Mouse (Mus musculus): ENCODE measurements around the gene Tmcc1. TPM values are rescaled to one million over a fixed set of nuclear protein-coding genes. Genes with fewer than 3 reads are reported as not detected.

Tmcc1 gene
- polyA plus RNA-seq, 1 experiment: 17.6 TPM

GRCm38 (mm10) chr6:116110588-116110987, 82.7 kb downstream of the Tmcc1 start:
- TF ChIP-seq MAX (IDR thresholded peaks at IDR 0.05; ENCODE audit: low read depth): no peak
- TF ChIP-seq POLR2A (IDR thresholded peaks at IDR 0.05; ENCODE audit: insufficient read length, low read depth): no peak
- TF ChIP-seq CEBPB (IDR thresholded peaks at IDR 0.05; ENCODE audit: insufficient read depth, poor library complexity, severe bottlenecking): no peak
- TF ChIP-seq USF1 (IDR thresholded peaks at IDR 0.05; ENCODE audit: low read depth): no peak
- no peak for TF ChIP-seq TCF12 (IDR thresholded peaks at IDR 0.05; ENCODE audit: insufficient read depth, poor library complexity, severe bottlenecking)
- no peak for TF ChIP-seq E2F4 (IDR thresholded peaks at IDR 0.05; ENCODE audit: insufficient read depth)
- TF ChIP-seq MYOG (IDR thresholded peaks at IDR 0.05; ENCODE audit: control insufficient read depth in 1 of 3, insufficient read depth in 1 of 3, insufficient read length in 2 of 3, low read depth in 2 of 3): no peak
- no peak for TF ChIP-seq SRF (IDR thresholded peaks at IDR 0.05; ENCODE audit: control insufficient read depth, insufficient read length, low read depth)
- TF ChIP-seq POLR2AphosphoS2 (IDR thresholded peaks at IDR 0.05; ENCODE audit: insufficient read length, low read depth): no peak
- no peak for TF ChIP-seq TCF3 (IDR thresholded peaks at IDR 0.05; ENCODE audit: insufficient read length, low read depth)
- TF ChIP-seq REST (IDR thresholded peaks at IDR 0.05; ENCODE audit: insufficient read depth, insufficient read length): no peak
- TF ChIP-seq MYOD1 (IDR thresholded peaks at IDR 0.05; ENCODE audit: control insufficient read depth in 1 of 3, insufficient read length in 2 of 3, low read depth in 2 of 3): no peak
- H3K4me3 ChIP-seq: no peak overlapping the region

GRCm38 (mm10) chr6:116107471-116108358, 85.6 kb downstream of the Tmcc1 start:
- H3K79me2 ChIP-seq (ENCODE audit: control insufficient read depth, insufficient read depth): peaks cover 16% of the 10 kb centered on the region
- TF ChIP-seq TCF12 (IDR thresholded peaks at IDR 0.05; ENCODE audit: insufficient read depth, poor library complexity, severe bottlenecking): peak; percentile 42
- TF ChIP-seq POLR2A (IDR thresholded peaks at IDR 0.05; ENCODE audit: insufficient read length, low read depth): peak; percentile 16
- peak; percentile 77 to 88 (median 78) for TF ChIP-seq MYOD1 (IDR thresholded peaks at IDR 0.05; ENCODE audit: control insufficient read depth in 1 of 3, insufficient read length in 2 of 3, low read depth in 2 of 3)
- no peak for TF ChIP-seq E2F4 (IDR thresholded peaks at IDR 0.05; ENCODE audit: insufficient read depth)
- TF ChIP-seq USF1 (IDR thresholded peaks at IDR 0.05; ENCODE audit: low read depth): no peak
- peak in 1 of 3 experiments; percentile 80 for TF ChIP-seq MYOG (IDR thresholded peaks at IDR 0.05; ENCODE audit: control insufficient read depth in 1 of 3, insufficient read depth in 1 of 3, insufficient read length in 2 of 3, low read depth in 2 of 3)
- no peaks in the 10 kb centered on the region for H3K27me3 ChIP-seq (ENCODE audit: control insufficient read depth, insufficient read depth, insufficient read length)
- peak overlapping the region; percentile 37 for H3K4me3 ChIP-seq
- no peaks in the 10 kb centered on the region for H3K36me3 ChIP-seq (ENCODE audit: control insufficient read depth, insufficient read depth)
- H3K4me2 ChIP-seq (ENCODE audit: low read depth): peak overlapping the region; percentile 90
- no peak overlapping the region for H3ac ChIP-seq (ENCODE audit: control insufficient read depth, insufficient read length)

More at GRCm38 (mm10) chr6:116110588-116110987, 82.7 kb downstream of the Tmcc1 start:
- no peak overlapping the region for H3ac ChIP-seq (ENCODE audit: control insufficient read depth, insufficient read length)
- H3K27me3 ChIP-seq (ENCODE audit: control insufficient read depth, insufficient read depth, insufficient read length): no peaks in the 10 kb centered on the region
- no peaks in the 10 kb centered on the region for H3K36me3 ChIP-seq (ENCODE audit: control insufficient read depth, insufficient read depth)
- peaks cover 13% of the 10 kb centered on the region for H3K79me2 ChIP-seq (ENCODE audit: control insufficient read depth, insufficient read depth)
- H3K4me2 ChIP-seq (ENCODE audit: low read depth): no peak overlapping the region

DNA sequence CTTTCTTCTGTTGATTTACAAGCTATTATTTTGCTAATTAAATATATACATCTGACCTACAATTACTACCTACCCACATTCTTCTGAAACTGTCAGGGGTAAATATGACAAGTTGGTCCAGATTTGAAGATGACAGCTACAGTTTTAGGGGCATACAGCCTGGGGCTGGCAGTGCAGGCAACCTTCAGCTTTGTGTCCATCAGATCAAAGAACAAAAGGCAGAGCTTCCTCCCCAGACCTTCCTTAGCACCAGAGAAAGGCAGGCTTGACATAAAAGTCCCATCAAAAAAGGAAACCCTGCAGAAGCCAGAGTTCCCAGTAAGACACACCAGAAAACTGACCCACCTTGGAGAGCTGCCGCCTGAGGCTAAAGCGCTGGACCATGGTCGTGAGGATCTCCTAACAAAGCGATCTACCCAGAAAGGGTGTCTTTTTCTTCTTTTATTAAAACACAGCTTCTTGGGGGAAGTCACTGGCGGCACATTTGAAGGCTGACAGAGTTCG, 86.3 kb downstream of the Tmcc1 start:
- peak overlapping the region; percentile 37 for H3K4me3 ChIP-seq
- H3K4me2 ChIP-seq (ENCODE audit: low read depth): peak overlapping the region; percentile 90
- H3K79me2 ChIP-seq (ENCODE audit: control insufficient read depth, insufficient read depth): peaks cover 16% of the 10 kb centered on the region
- no peaks in the 10 kb centered on the region for H3K27me3 ChIP-seq (ENCODE audit: control insufficient read depth, insufficient read depth, insufficient read length)
- no peaks in the 10 kb centered on the region for H3K36me3 ChIP-seq (ENCODE audit: control insufficient read depth, insufficient read depth)
- TF ChIP-seq TCF3 (IDR thresholded peaks at IDR 0.05; ENCODE audit: insufficient read length, low read depth) (no peak), POLR2A (IDR thresholded peaks at IDR 0.05; ENCODE audit: insufficient read length, low read depth) (no peak), POLR2AphosphoS2 (IDR thresholded peaks at IDR 0.05; ENCODE audit: insufficient read length, low read depth) (no peak), SRF (IDR thresholded peaks at IDR 0.05; ENCODE audit: control insufficient read depth, insufficient read length, low read depth) (no peak), USF1 (IDR thresholded peaks at IDR 0.05; ENCODE audit: low read depth) (no peak), E2F4 (IDR thresholded peaks at IDR 0.05; ENCODE audit: insufficient read depth) (no peak), MYOD1 (IDR thresholded peaks at IDR 0.05; ENCODE audit: control insufficient read depth in 1 of 3, insufficient read length in 2 of 3, low read depth in 2 of 3) (no peak), CEBPB (IDR thresholded peaks at IDR 0.05; ENCODE audit: insufficient read depth, poor library complexity, severe bottlenecking) (no peak), TCF12 (IDR thresholded peaks at IDR 0.05; ENCODE audit: insufficient read depth, poor library complexity, severe bottlenecking) (no peak), MAX (IDR thresholded peaks at IDR 0.05; ENCODE audit: low read depth) (no peak), MYOG (IDR thresholded peaks at IDR 0.05; ENCODE audit: control insufficient read depth in 1 of 3, insufficient read depth in 1 of 3, insufficient read length in 2 of 3, low read depth in 2 of 3) (no peak), REST (IDR thresholded peaks at IDR 0.05; ENCODE audit: insufficient read depth, insufficient read length) (no peak)
- no peak overlapping the region for H3ac ChIP-seq (ENCODE audit: control insufficient read depth, insufficient read length)

GRCm38 (mm10) chr6:116097579-116097978, 95.7 kb downstream of the Tmcc1 start:
- no peaks in the 10 kb centered on the region for H3K36me3 ChIP-seq (ENCODE audit: control insufficient read depth, insufficient read depth)

More at GRCm38 (mm10) chr6:116097579-116097978, 95.7 kb downstream of the Tmcc1 start:
- no peak overlapping the region for H3ac ChIP-seq (ENCODE audit: control insufficient read depth, insufficient read length)
- H3K27me3 ChIP-seq (ENCODE audit: control insufficient read depth, insufficient read depth, insufficient read length): no peaks in the 10 kb centered on the region
- H3K4me2 ChIP-seq (ENCODE audit: low read depth): peak overlapping the region; percentile 10
- no peak overlapping the region for H3K4me3 ChIP-seq
- TF ChIP-seq MYOD1 (IDR thresholded peaks at IDR 0.05; ENCODE audit: control insufficient read depth in 1 of 3, insufficient read length in 2 of 3, low read depth in 2 of 3) (no peak), REST (IDR thresholded peaks at IDR 0.05; ENCODE audit: insufficient read depth, insufficient read length) (no peak), POLR2A (IDR thresholded peaks at IDR 0.05; ENCODE audit: insufficient read length, low read depth) (no peak), MAX (IDR thresholded peaks at IDR 0.05; ENCODE audit: low read depth) (no peak), TCF3 (IDR thresholded peaks at IDR 0.05; ENCODE audit: insufficient read length, low read depth) (no peak), SRF (IDR thresholded peaks at IDR 0.05; ENCODE audit: control insufficient read depth, insufficient read length, low read depth) (no peak), USF1 (IDR thresholded peaks at IDR 0.05; ENCODE audit: low read depth) (no peak), CEBPB (IDR thresholded peaks at IDR 0.05; ENCODE audit: insufficient read depth, poor library complexity, severe bottlenecking) (no peak), POLR2AphosphoS2 (IDR thresholded peaks at IDR 0.05; ENCODE audit: insufficient read length, low read depth) (no peak), E2F4 (IDR thresholded peaks at IDR 0.05; ENCODE audit: insufficient read depth) (no peak), MYOG (IDR thresholded peaks at IDR 0.05; ENCODE audit: control insufficient read depth in 1 of 3, insufficient read depth in 1 of 3, insufficient read length in 2 of 3, low read depth in 2 of 3) (no peak), TCF12 (IDR thresholded peaks at IDR 0.05; ENCODE audit: insufficient read depth, poor library complexity, severe bottlenecking) (no peak)
- peaks cover 12% of the 10 kb centered on the region for H3K79me2 ChIP-seq (ENCODE audit: control insufficient read depth, insufficient read depth)
